Mouse (Mus musculus) CH12.LX (cell line): ENCODE results near the gene Spata13. TPM values are rescaled to one million over a fixed set of nuclear protein-coding genes. Genes with fewer than 3 reads are reported as not detected.

Experiments
- DNase-seq: peaks from one replicate; pipeline ENCODE4 v3.0.0-alpha.2; 2013; ENCODE audit errors: extremely low read depth
- H3K27ac ChIP-seq: 2 replicates; pipeline ENCODE4 v1.5.1; 2012; ENCODE audit warnings: low read depth, mild to moderate bottlenecking, control low read depth, moderate library complexity; ENCODE audit not compliant: insufficient read depth
- H3K27me3 ChIP-seq: replicated peaks from 2 replicates; pipeline ENCODE3; 2012; ENCODE audit warnings: inconsistent platforms
- H3K36me3 ChIP-seq, 2 experiments: replicated peaks in 1 of 2; 2 replicates each; pipeline versions ENCODE3 to v1.6.1; 2012; ENCODE audit warnings: inconsistent platforms in 1 of 2, low read length in 1 of 2, mild to moderate bottlenecking in 1 of 2, mixed read lengths in 1 of 2, moderate library complexity in 1 of 2; ENCODE audit not compliant: control insufficient read depth in 1 of 2, insufficient read depth in 1 of 2
- H3K4me1 ChIP-seq, 2 experiments: 2 replicates each; pipeline ENCODE4 v1.6.1; 2012; ENCODE audit warnings: inconsistent platforms in 1 of 2, moderate library complexity in 1 of 2; ENCODE audit not compliant: insufficient read depth in 2 of 2, control insufficient read depth in 1 of 2
- H3K4me2 ChIP-seq: 2 replicates; pipeline ENCODE4 v1.6.1; 2012; ENCODE audit warnings: low read depth, mild to moderate bottlenecking, control low read depth; ENCODE audit not compliant: poor library complexity, insufficient read depth, severe bottlenecking
- H3K4me3 ChIP-seq, 3 experiments: fragments of 150-350 bp in 1 of 3; sonication (generic) in 1 of 3; replicated peaks in 1 of 3; 2 replicates each; pipeline versions ENCODE3 to v1.5.1; 2011 to 2012; ENCODE audit warnings: low read depth in 2 of 3, low read length in 2 of 3, mild to moderate bottlenecking in 2 of 3, moderate library complexity in 2 of 3, control low read depth in 1 of 3, improper control_type of control experiment in 1 of 3, inconsistent platforms in 1 of 3, mixed read lengths in 1 of 3; ENCODE audit not compliant: poor library complexity in 1 of 3
- H3K79me2 ChIP-seq: replicated peaks from 2 replicates; pipeline ENCODE4 v1.6.1; 2012; ENCODE audit warnings: mild to moderate bottlenecking, moderate library complexity; ENCODE audit not compliant: control insufficient read depth, poor library complexity, insufficient read depth, severe bottlenecking; ENCODE audit errors: extremely low read depth
- H3K9ac ChIP-seq: 2 replicates; pipeline ENCODE4 v1.6.1; 2012; ENCODE audit warnings: low read depth, mild to moderate bottlenecking, control low read depth, moderate library complexity; ENCODE audit not compliant: insufficient read depth
- H3K9me3 ChIP-seq: replicated peaks from 2 replicates; pipeline ENCODE3; 2012; ENCODE audit warnings: low read length, inconsistent platforms, mixed read lengths
- BHLHE40 ChIP-seq: IDR thresholded peaks from 2 replicates; pipeline ENCODE4 v1.6.1; 2011; ENCODE audit warnings: mild to moderate bottlenecking, low read depth, low read length, improper control_type of control experiment
- CHD1 ChIP-seq: IDR thresholded peaks from 2 replicates; pipeline ENCODE4 v1.6.1; 2012; ENCODE audit warnings: low read depth, low read length, improper control_type of control experiment, inconsistent platforms
- CHD2 ChIP-seq: IDR thresholded peaks from 2 replicates; pipeline ENCODE4 v1.6.1; 2011; ENCODE audit warnings: low read length, improper control_type of control experiment
- CTCF ChIP-seq, 2 experiments: IDR thresholded peaks in 1 of 2; conservative IDR thresholded peaks in 1 of 2; 2 replicates each; pipeline ENCODE4 v1.5.1; 2011 to 2012; ENCODE audit warnings: low read depth in 2 of 2, low read length in 2 of 2, improper control_type of control experiment in 1 of 2, inconsistent platforms in 1 of 2, mild to moderate bottlenecking in 1 of 2, moderate library complexity in 1 of 2
- E2F4 ChIP-seq: IDR thresholded peaks from 2 replicates; pipeline ENCODE4 v1.6.1; 2011; ENCODE audit warnings: low read depth, low read length, improper control_type of control experiment; ENCODE audit not compliant: insufficient replicate concordance
- ELF1 ChIP-seq: IDR thresholded peaks from 2 replicates; pipeline ENCODE4 v1.6.1; 2014; ENCODE audit warnings: low read depth, mild to moderate bottlenecking, inconsistent platforms, low read length, improper control_type of control experiment
- EP300 ChIP-seq: IDR thresholded peaks from 2 replicates; pipeline ENCODE4 v1.6.1; 2011; ENCODE audit warnings: low read length, improper control_type of control experiment
- ETS1 ChIP-seq: conservative IDR thresholded peaks from 2 replicates; pipeline ENCODE4 v1.6.1; 2012; ENCODE audit warnings: low read depth, mild to moderate bottlenecking, inconsistent platforms, low read length, improper control_type of control experiment, moderate library complexity
- GABPA ChIP-seq: IDR thresholded peaks from 2 replicates; pipeline ENCODE4 v1.6.1; 2012; ENCODE audit warnings: low read depth, low read length, improper control_type of control experiment, inconsistent platforms; ENCODE audit not compliant: insufficient replicate concordance
- HCFC1 ChIP-seq: IDR thresholded peaks from 2 replicates; pipeline ENCODE4 v1.6.1; 2012; ENCODE audit warnings: low read depth, mild to moderate bottlenecking, inconsistent platforms, low read length, improper control_type of control experiment
- IRF4 ChIP-seq: IDR thresholded peaks from 2 replicates; pipeline ENCODE4 v1.6.1; 2014; ENCODE audit warnings: low read depth, mild to moderate bottlenecking, inconsistent platforms, low read length, improper control_type of control experiment
- JUN ChIP-seq: IDR thresholded peaks from 2 replicates; pipeline ENCODE4 v1.6.1; 2011; ENCODE audit warnings: low read depth, mild to moderate bottlenecking, low read length, improper control_type of control experiment, moderate library complexity; ENCODE audit not compliant: insufficient read depth
- JUND ChIP-seq: conservative IDR thresholded peaks from 2 replicates; pipeline ENCODE4 v1.6.1; 2011; ENCODE audit warnings: low read depth, low read length, improper control_type of control experiment
- KAT2A ChIP-seq: IDR thresholded peaks from 2 replicates; pipeline ENCODE4 v1.6.1; 2012; ENCODE audit warnings: low read length, improper control_type of control experiment, inconsistent platforms; ENCODE audit not compliant: insufficient replicate concordance
- MAFK ChIP-seq: IDR thresholded peaks from 2 replicates; pipeline ENCODE4 v1.6.1; 2011; ENCODE audit warnings: low read length, improper control_type of control experiment; ENCODE audit not compliant: insufficient replicate concordance
- MAX ChIP-seq: IDR thresholded peaks from 2 replicates; pipeline ENCODE4 v1.6.1; 2011; ENCODE audit warnings: low read length, improper control_type of control experiment
- MAZ ChIP-seq: IDR thresholded peaks from 2 replicates; pipeline ENCODE4 v1.6.1; 2012; ENCODE audit warnings: low read depth, mild to moderate bottlenecking, inconsistent platforms, low read length, improper control_type of control experiment, moderate library complexity
- MEF2A ChIP-seq: IDR thresholded peaks from 2 replicates; pipeline ENCODE4 v1.6.1; 2014; ENCODE audit warnings: low read depth, mild to moderate bottlenecking, inconsistent platforms, low read length, improper control_type of control experiment, borderline replicate concordance
- MXI1 ChIP-seq: IDR thresholded peaks from 2 replicates; pipeline ENCODE4 v1.6.1; 2011; ENCODE audit warnings: mild to moderate bottlenecking, low read depth, low read length, improper control_type of control experiment
- MYC ChIP-seq: IDR thresholded peaks from 2 replicates; pipeline ENCODE4 v1.6.1; 2011; ENCODE audit warnings: low read depth, mild to moderate bottlenecking, improper control_type of control experiment, low read length
- NELFE ChIP-seq: IDR thresholded peaks from 2 replicates; pipeline ENCODE4 v1.6.1; 2011; ENCODE audit warnings: low read depth, low read length, improper control_type of control experiment
- NRF1 ChIP-seq: IDR thresholded peaks from 2 replicates; pipeline ENCODE4 v1.6.1; 2014; ENCODE audit warnings: low read depth, mild to moderate bottlenecking, inconsistent platforms, low read length, improper control_type of control experiment, moderate library complexity
- PAX5 ChIP-seq: IDR thresholded peaks from 2 replicates; pipeline ENCODE4 v1.6.1; 2012; ENCODE audit warnings: low read length, inconsistent platforms, mixed read lengths
- POLR2A ChIP-seq: IDR thresholded peaks from 2 replicates; pipeline ENCODE4 v1.6.1; 2011; ENCODE audit warnings: low read depth, mild to moderate bottlenecking, improper control_type of control experiment, low read length
- POLR2AphosphoS2 ChIP-seq: IDR thresholded peaks from 2 replicates; pipeline ENCODE4 v1.6.1; 2011; ENCODE audit warnings: low read depth, low read length, improper control_type of control experiment
- RAD21 ChIP-seq: IDR thresholded peaks from 2 replicates; pipeline ENCODE4 v1.6.1; 2011; ENCODE audit warnings: low read depth, mild to moderate bottlenecking, low read length, improper control_type of control experiment, moderate library complexity
- RCOR1 ChIP-seq: conservative IDR thresholded peaks from 2 replicates; pipeline ENCODE4 v1.6.1; 2012; ENCODE audit warnings: low read depth, mild to moderate bottlenecking, inconsistent platforms, low read length, improper control_type of control experiment
- SIN3A ChIP-seq: IDR thresholded peaks from 2 replicates; pipeline ENCODE4 v1.6.1; 2012; ENCODE audit warnings: low read length, improper control_type of control experiment, inconsistent platforms
- SMC3 ChIP-seq: IDR thresholded peaks from 2 replicates; pipeline ENCODE4 v1.6.1; 2011; ENCODE audit warnings: low read depth, low read length, improper control_type of control experiment
- TBP ChIP-seq: conservative IDR thresholded peaks from 2 replicates; pipeline ENCODE4 v1.6.1; 2011; ENCODE audit warnings: low read depth, low read length, improper control_type of control experiment
- TCF12 ChIP-seq: IDR thresholded peaks from 2 replicates; pipeline ENCODE4 v1.6.1; 2014; ENCODE audit warnings: low read depth, mild to moderate bottlenecking, inconsistent platforms, low read length, improper control_type of control experiment
- UBTF ChIP-seq: IDR thresholded peaks from 2 replicates; pipeline ENCODE4 v1.6.1; 2012; ENCODE audit warnings: low read depth, mild to moderate bottlenecking, inconsistent platforms, low read length, improper control_type of control experiment, moderate library complexity
- USF1 ChIP-seq: IDR thresholded peaks from 2 replicates; pipeline ENCODE4 v1.6.1; 2014; ENCODE audit warnings: low read depth, mild to moderate bottlenecking, inconsistent platforms, low read length, improper control_type of control experiment
- USF2 ChIP-seq: conservative IDR thresholded peaks from 2 replicates; pipeline ENCODE4 v1.6.1; 2011; ENCODE audit warnings: low read depth, low read length, improper control_type of control experiment
- ZC3H11A ChIP-seq: IDR thresholded peaks from 2 replicates; pipeline ENCODE4 v1.6.1; 2012; ENCODE audit warnings: low read depth, mild to moderate bottlenecking, inconsistent platforms, low read length, improper control_type of control experiment
- ZKSCAN1 ChIP-seq: IDR thresholded peaks from 2 replicates; pipeline ENCODE4 v1.6.1; 2012; ENCODE audit warnings: low read depth, inconsistent platforms, low read length, improper control_type of control experiment, borderline replicate concordance
- ZMIZ1 ChIP-seq: IDR thresholded peaks from 2 replicates; pipeline ENCODE4 v1.6.1; 2012; ENCODE audit warnings: low read depth, mild to moderate bottlenecking, inconsistent platforms, low read length, improper control_type of control experiment
- ZNF384 ChIP-seq: IDR thresholded peaks from 2 replicates; pipeline ENCODE4 v1.6.1; 2012; ENCODE audit warnings: low read depth, low read length, improper control_type of control experiment, inconsistent platforms
- dilution Hi-C: fragments of 300-500 bp; cut with MboI; formaldehyde crosslinking; loops from 2 replicates; pipeline ENCODE4 v1.14.3; 2020; ENCODE audit warnings: low sequenced_read_pairs; ENCODE audit not compliant: extremely low pct_unique_long_range_greater_than_20kb, extremely low pct_ligation_motif_present
- in situ Hi-C: fragments of 300-500 bp; cut with MboI; formaldehyde crosslinking; loops from 3 replicates; pipeline ENCODE4 v1.14.3; 2019; ENCODE audit warnings: low sequenced_read_pairs, low pct_ligation_motif_present, low pct_unique_long_range_greater_than_20kb, mixed read lengths
- polyA plus RNA-seq: library from polyadenylated mRNA; unstranded; fragments of >175 nt; gene quantifications from 2 replicates; pipeline ENCODE4 v1.2.1, GENCODE M21; 2012; ENCODE audit warnings: low read depth; ENCODE audit not compliant: insufficient read length
- total RNA-seq, 2 experiments: library from RNA; depleted of rRNA; stranded (reverse); fragments of 300-350 nt in 1 of 2; fragments of >200 nt in 1 of 2; gene quantifications; 2 replicates each; pipeline ENCODE4 v1.2.3; 2012 to 2014

Gene Spata13
- total and polyA plus RNA-seq, 3 experiments: 11.6 to 15.9 (median 13.6) TPM

DNA sequence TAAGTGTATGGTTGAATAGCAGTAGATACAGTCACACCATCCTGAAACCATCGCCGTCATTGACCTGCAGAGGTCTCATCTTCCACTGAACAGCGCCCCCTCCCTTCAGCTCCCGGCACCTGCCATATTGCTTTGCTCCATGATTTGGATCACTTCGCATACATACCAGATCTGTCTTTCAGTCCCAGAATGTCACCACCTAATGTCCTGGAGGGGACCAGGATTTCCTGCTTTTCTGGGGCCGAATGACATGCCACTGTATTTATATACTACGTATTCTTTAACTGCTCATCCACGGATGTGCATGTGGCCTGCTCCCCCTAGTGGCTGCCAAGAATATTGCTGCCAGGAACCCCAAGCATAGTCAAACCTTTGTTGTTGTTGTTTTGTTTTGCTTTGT lies 137.3 kb downstream of the Spata13 start:
- TF ChIP-seq SMC3 (peak; percentile 81), IRF4 (peak; percentile 53; the same call in 1 of the 2 replicates), PAX5 (no peak), MAFK (peak; percentile 40; the same call in 1 of the 2 replicates), ZNF384 (peak; percentile 42; the same call in 1 of the 2 replicates), POLR2A (no peak), NRF1 (peak; percentile 39; the same call in 1 of the 2 replicates), ZKSCAN1 (no peak), SIN3A (no peak), RCOR1 (0 out of 2 replicates have a peak, but pooled peaks have one; percentile 43), MXI1 (peak; percentile 62), ELF1 (0 out of 2 replicates have a peak, but pooled peaks have one; percentile 46), RAD21 (peak; percentile 75), TCF12 (no peak), ZMIZ1 (no peak), UBTF (no peak), MEF2A (peak; percentile 76), CHD2 (no peak), BHLHE40 (peak; percentile 49), TBP (no peak), USF1 (no peak; the same call in 1 of the 2 replicates), KAT2A (no peak), EP300 (peak; percentile 46; the same call in 1 of the 2 replicates), NELFE (peak; percentile 60; the same call in 1 of the 2 replicates), CTCF (conservative IDR thresholded peaks at IDR 0.05 in 1 of 2, IDR thresholded peaks at IDR 0.05 in 1 of 2; ENCODE audit: low read depth in 2 of 2, low read length in 2 of 2) (peak; percentile 97 to 98), HCFC1 (no peak; the same call in 1 of the 2 replicates), MAZ (0 out of 2 replicates have a peak, but pooled peaks have one; percentile 31), GABPA (no peak), JUND (peak; percentile 52), CHD1 (no peak), USF2 (no peak), JUN (no peak), E2F4 (no peak), ZC3H11A (peak; percentile 57), POLR2AphosphoS2 (no peak), MYC (peak; percentile 69; the same call in 1 of the 2 replicates), ETS1 (no peak), MAX (no peak; the same call in 1 of the 2 replicates)
- peak overlapping the region; percentile 44; the same call in 1 of the 2 replicates for H3K4me2 ChIP-seq
- no peak overlapping the region for H3K27ac ChIP-seq
- in situ Hi-C loops: loop anchor here (5.0 to 10.0 kb wide), 2 partner anchors 64 to 246 kb away; no protein-coding TSS in a partner anchor
- H3K9me3 ChIP-seq: no peaks in the 10 kb centered on the region
- H3K36me3 ChIP-seq: no peaks in the 10 kb centered on the region
- H3K27me3 ChIP-seq: no peaks in the 10 kb centered on the region
- no peak overlapping the region for H3K9ac ChIP-seq
- H3K79me2 ChIP-seq: no peaks in the 10 kb centered on the region
- H3K4me3 ChIP-seq: peak overlapping the region; percentile 32 to 48 (median 36)
- dilution Hi-C loops: no loop called here
- DNase-seq: peak; percentile 74
- H3K4me1 ChIP-seq: peaks cover 0 to 4% of the 10 kb centered on the region in 2 experiments; a peak in 1 of 4 replicates
